Mouse (Mus musculus) cerebellum, adult 2 months (tissue): ENCODE data around the gene Triobp.

Source experiments
- CTCF ChIP-seq: fragments of 200-500 bp; IDR thresholded peaks from 2 replicates; pipeline ENCODE4 v1.5.1; 2011; ENCODE audit warnings: low read depth, mild to moderate bottlenecking, control low read depth, low read length, moderate library complexity, borderline replicate concordance; ENCODE audit not compliant: insufficient read depth
- POLR2A ChIP-seq: fragments of 200-500 bp; IDR thresholded peaks from 2 replicates; pipeline ENCODE4 v1.6.1; 2011; ENCODE audit warnings: low read length, control low read depth, borderline replicate concordance; ENCODE audit not compliant: insufficient read depth

GRCm38 (mm10) chr15:79048186-79048585, 100.7 kb downstream of the Triobp start:
- TF ChIP-seq POLR2A (no peak), CTCF (no peak)
